Comparison of ENCODE assay signal across 10 mouse cellular contexts in genomic region chr16:18128564-18128935, GRCm38 (mm10). TPM values are rescaled to one million over a fixed set of nuclear protein-coding genes. Genes with fewer than 3 reads are reported as not detected.
DNase-seq lines count a peak whose midpoint lies in the region; ATAC-seq and TF ChIP-seq lines count a peak whose summit lies in the region.
"Had no signal": no experiment of that assay in that cellular context is flagged by ENCODE, and none has a peak within 500 bp of the region (broad histone marks: within the 10 kb centered on the region; RNA-seq: fewer than 3 reads in every experiment).

No protein-coding gene starts in this region.

- H3K4me3 ChIP-seq in kidney, embryonic 15.5 days (replicated peaks), result peak overlapping the region; percentile 74
- peak overlapping the region; percentile 74 for H3K4me3 ChIP-seq in embryonic facial prominence, embryonic 14.5 days (ENCODE audit: low read depth, low read length)
- peak overlapping the region; percentile 63 for H3K4me3 ChIP-seq in hindbrain, embryonic 16.5 days (ENCODE audit: low read length)
- H3K4me3 ChIP-seq in midbrain, embryonic 15.5 days, result peak overlapping the region; percentile 84
- no peak overlapping the region for H3K4me3 ChIP-seq in gastrocnemius, adult 2 months

- H3K36me3 ChIP-seq in kidney, embryonic 15.5 days, result no peaks in the 10 kb centered on the region
- no peaks in the 10 kb centered on the region for H3K36me3 ChIP-seq in embryonic facial prominence, embryonic 14.5 days (ENCODE audit: control insufficient read depth, insufficient read depth, low read length)
- no peaks in the 10 kb centered on the region for H3K36me3 ChIP-seq in hindbrain, embryonic 16.5 days (ENCODE audit: control insufficient read depth, insufficient read depth, low read length)
- no peaks in the 10 kb centered on the region for H3K36me3 ChIP-seq in midbrain, embryonic 15.5 days (replicated peaks)

- no peak overlapping the region for H3K27ac ChIP-seq in kidney, embryonic 15.5 days
- H3K27ac ChIP-seq in embryonic facial prominence, embryonic 14.5 days (replicated peaks; ENCODE audit: low read depth, low read length), result no peak overlapping the region
- H3K27ac ChIP-seq in hindbrain, embryonic 16.5 days (ENCODE audit: low read depth, low read length), result peak overlapping the region; percentile 80; the same call in 1 of the 2 replicates
- peak overlapping the region; percentile 88 for H3K27ac ChIP-seq in midbrain, embryonic 15.5 days
- no peak overlapping the region for H3K27ac ChIP-seq in gastrocnemius, adult 2 months
- H3K27ac ChIP-seq: macrophage had no signal

- peaks cover 31% of the 10 kb centered on the region for H3K4me1 ChIP-seq in kidney, embryonic 15.5 days
- peaks cover 14% of the 10 kb centered on the region for H3K4me1 ChIP-seq in embryonic facial prominence, embryonic 14.5 days (ENCODE audit: control insufficient read depth, insufficient read depth, low read length)
- peaks cover 29% of the 10 kb centered on the region for H3K4me1 ChIP-seq in hindbrain, embryonic 16.5 days (ENCODE audit: control insufficient read depth, insufficient read depth, low read depth, low read length)
- peaks cover 42% of the 10 kb centered on the region for H3K4me1 ChIP-seq in midbrain, embryonic 15.5 days

- ATAC-seq in kidney, embryonic 15.5 days (replicated peaks; ENCODE audit: low FRiP score), result no peak
- no peak for ATAC-seq in embryonic facial prominence, embryonic 14.5 days (ENCODE audit: low read depth)
- ATAC-seq in hindbrain, embryonic 16.5 days, result peak; percentile 12
- ATAC-seq in midbrain, embryonic 15.5 days (replicated peaks), result peak; percentile 22

- TF ChIP-seq CTCF in gastrocnemius, adult 2 months (IDR thresholded peaks at IDR 0.05), result no peak

- intact Hi-C loops in gastrocnemius, adult 2 months (cut with DNase I), result no loop called here

- no peak for DNase-seq in kidney, postnatal 4 days
- no peak for DNase-seq in embryonic facial prominence, embryonic 14.5 days (ENCODE audit: low spot score)
- DNase-seq in gastrocnemius, adult 2 months, result no peak
- no peak for DNase-seq in embryo, embryonic 10 days (ENCODE audit: low spot score)
- no peak for DNase-seq in urinary bladder, adult 18-20 months (ENCODE audit: low spot score in 2 of 2)
- DNase-seq: kidney, postnatal 36 days had no signal

- H3K9me3 ChIP-seq in kidney, embryonic 15.5 days (replicated peaks), result no peaks in the 10 kb centered on the region
- H3K9me3 ChIP-seq in embryonic facial prominence, embryonic 14.5 days (ENCODE audit: control insufficient read depth, low read length), result no peaks in the 10 kb centered on the region
- H3K9me3 ChIP-seq in hindbrain, embryonic 16.5 days (ENCODE audit: control insufficient read depth, low read length), result no peaks in the 10 kb centered on the region
- no peaks in the 10 kb centered on the region for H3K9me3 ChIP-seq in midbrain, embryonic 15.5 days

- WGBS in kidney, embryonic 15.5 days, result 61% methylated on average over 6 of the region's 6 CpGs
- 70% methylated on average over 5 of the region's 6 CpGs for WGBS in embryonic facial prominence, embryonic 14.5 days
- WGBS in hindbrain, embryonic 16.5 days, result 33% methylated on average over 6 of the region's 6 CpGs
- 41% methylated on average over 6 of the region's 6 CpGs for WGBS in midbrain, embryonic 15.5 days

- H3K4me2 ChIP-seq in kidney, embryonic 15.5 days, result peak overlapping the region; percentile 100
- H3K4me2 ChIP-seq in embryonic facial prominence, embryonic 14.5 days (ENCODE audit: low read depth, low read length), result peak overlapping the region; percentile 98
- peak overlapping the region; percentile 87 for H3K4me2 ChIP-seq in hindbrain, embryonic 16.5 days (ENCODE audit: low read length)
- H3K4me2 ChIP-seq in midbrain, embryonic 15.5 days, result peak overlapping the region; percentile 77

- no peak overlapping the region for H3K9ac ChIP-seq in kidney, embryonic 15.5 days
- peak overlapping the region; percentile 76; the same call in 1 of the 2 replicates for H3K9ac ChIP-seq in embryonic facial prominence, embryonic 14.5 days (ENCODE audit: low read depth, low read length)
- peak overlapping the region; percentile 84 for H3K9ac ChIP-seq in hindbrain, embryonic 16.5 days (ENCODE audit: low read depth, low read length)
- H3K9ac ChIP-seq in midbrain, embryonic 15.5 days, result peak overlapping the region; percentile 85

- H3K27me3 ChIP-seq in kidney, embryonic 15.5 days, result peaks cover 60% of the 10 kb centered on the region
- H3K27me3 ChIP-seq in embryonic facial prominence, embryonic 14.5 days (replicated peaks; ENCODE audit: control insufficient read depth, insufficient read depth, low read length), result peaks cover 32% of the 10 kb centered on the region
- no peaks in the 10 kb centered on the region; the same call in 1 of the 2 replicates for H3K27me3 ChIP-seq in hindbrain, embryonic 16.5 days (replicated peaks; ENCODE audit: control insufficient read depth, insufficient read depth, low read length)
- H3K27me3 ChIP-seq in midbrain, embryonic 15.5 days (replicated peaks), result peaks cover 7% of the 10 kb centered on the region; the same call in 1 of the 2 replicates

RNA-seq across cellular contexts. Expression of gene Rtn4r, which starts 1.1 kb away (rescaled TPM):
- 2.6 and 3.6 TPM in 2 replicates for polyA plus RNA-seq in kidney, embryonic 15.5 days (2015; fragmentation: Nextera tagmentation; extraction: Ambion mirVana)
- polyA plus RNA-seq in embryonic facial prominence, embryonic 14.5 days (2014; fragmentation: Nextera tagmentation; extraction: Ambion mirVana), result 4.3 and 5.1 TPM in 2 replicates
- 15.6 and 24.3 TPM in 2 replicates for polyA plus RNA-seq in hindbrain, embryonic 16.5 days (2015; fragmentation: Nextera tagmentation; extraction: Ambion mirVana)
- polyA plus RNA-seq in midbrain, embryonic 15.5 days (2015; fragmentation: Nextera tagmentation; extraction: Ambion mirVana), result 25.0 and 27.2 TPM in 2 replicates
- total RNA-seq in gastrocnemius, adult 2 months (2021), result not detected
- polyA plus RNA-seq: macrophage had no signal

RNA-seq across cellular contexts. Expression of gene Prodh, which starts 38.5 kb away (rescaled TPM):
- polyA plus RNA-seq in kidney, embryonic 15.5 days (2015; fragmentation: Nextera tagmentation; extraction: Ambion mirVana), result 19.5 and 20.5 TPM in 2 replicates
- polyA plus RNA-seq in embryonic facial prominence, embryonic 14.5 days (2014; fragmentation: Nextera tagmentation; extraction: Ambion mirVana), result 7.2 and 7.7 TPM in 2 replicates
- 5.7 and 6.8 TPM in 2 replicates for polyA plus RNA-seq in hindbrain, embryonic 16.5 days (2015; fragmentation: Nextera tagmentation; extraction: Ambion mirVana)
- 3.7 and 5.0 TPM in 2 replicates for polyA plus RNA-seq in midbrain, embryonic 15.5 days (2015; fragmentation: Nextera tagmentation; extraction: Ambion mirVana)
- total RNA-seq in gastrocnemius, adult 2 months (2021), result 10 to 100 TPM; 11.0 to 18.9 TPM

Comparison
In these comparisons a context has a peak if more than half of its experiments do, and no peak if none do; other contexts are left out.
1. ATAC-seq: peak in hindbrain, embryonic 16.5 days (single experiment) and midbrain, embryonic 15.5 days (single experiment); none in kidney, embryonic 15.5 days (single experiment) and embryonic facial prominence, embryonic 14.5 days (single experiment).
2. H3K27ac ChIP-seq: peak in hindbrain, embryonic 16.5 days (single experiment) and midbrain, embryonic 15.5 days (single experiment); none in kidney, embryonic 15.5 days (single experiment), embryonic facial prominence, embryonic 14.5 days (single experiment) and gastrocnemius, adult 2 months (single experiment).
3. Peak in every context shown above with its lines, with median percentiles within 50 percentile points of each other: H3K4me2 ChIP-seq.